Comparison of ENCODE assay signal across 23 mouse cellular contexts in the genomic region with DNA sequence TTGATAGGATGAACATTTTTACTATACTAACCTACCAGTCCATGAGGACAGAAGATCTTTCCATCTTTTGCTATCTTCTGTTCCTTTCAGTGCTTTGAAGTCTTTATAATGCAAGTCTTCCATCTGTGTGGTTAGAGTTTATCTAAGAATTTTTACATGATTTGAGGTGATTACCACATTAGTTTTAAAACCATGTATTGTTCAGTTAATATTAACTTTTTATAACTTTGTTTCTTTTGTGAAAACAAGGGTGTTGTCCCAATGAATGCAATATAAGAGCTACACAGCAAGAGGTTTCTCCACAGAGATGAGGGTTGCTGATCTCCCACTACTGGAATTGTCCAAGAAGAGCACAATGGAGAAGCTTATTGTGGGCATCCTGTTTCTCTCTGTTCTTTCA. TPM values are rescaled to one million over a fixed set of nuclear protein-coding genes. Genes with fewer than 3 reads are reported as not detected.
DNase-seq lines count a peak whose midpoint lies in the region; ATAC-seq and TF ChIP-seq lines count a peak whose summit lies in the region.
"Had no signal": no experiment of that assay in that cellular context is flagged by ENCODE, and none has a peak within 500 bp of the region (broad histone marks: within the 10 kb centered on the region; RNA-seq: fewer than 3 reads in every experiment).

A gene (plus strand): TSS at position 301 of the 400 bp plus-strand sequence.

- no peak within 1 kb of the TSS for H3K4me2 ChIP-seq in intestine, embryonic 16.5 days (ENCODE audit: low read depth, low read length)
- no peak within 1 kb of the TSS for H3K4me2 ChIP-seq in intestine, embryonic 15.5 days (replicated peaks)
- no peak within 1 kb of the TSS for H3K4me2 ChIP-seq in intestine, postnatal 0 days (replicated peaks; ENCODE audit: low read depth)
- no peak within 1 kb of the TSS for H3K4me2 ChIP-seq in neural tube, embryonic 15.5 days

- no peak for ATAC-seq in intestine, embryonic 16.5 days
- ATAC-seq in intestine, embryonic 15.5 days = no peak
- ATAC-seq in intestine, postnatal 0 days = no peak
- ATAC-seq in neural tube, embryonic 15.5 days (ENCODE audit: low FRiP score) = no peak
- ATAC-seq: activated CD4-positive, CD25-positive, alpha-beta regulatory T cell, adult 4 months; CD4-positive, CD25-positive, alpha-beta regulatory T cell, adult 4 months; Patski had no signal

- H3K4me1 ChIP-seq in intestine, embryonic 16.5 days (ENCODE audit: control insufficient read depth, insufficient read depth, low read length) = no peaks in the 10 kb centered on the region
- H3K4me1 ChIP-seq in intestine, embryonic 15.5 days (replicated peaks) = no peaks in the 10 kb centered on the region
- H3K4me1 ChIP-seq in intestine, postnatal 0 days (replicated peaks; ENCODE audit: control insufficient read depth, insufficient read depth, low read length) = no peaks in the 10 kb centered on the region
- H3K4me1 ChIP-seq in neural tube, embryonic 15.5 days = no peaks in the 10 kb centered on the region

- TF ChIP-seq CTCF in intestine, postnatal 0 days (IDR thresholded peaks at IDR 0.05; ENCODE audit: low read depth) = no peak

- no peaks in the 10 kb centered on the region for H3K27me3 ChIP-seq in intestine, embryonic 16.5 days (replicated peaks; ENCODE audit: control insufficient read depth, insufficient read depth, low read length)
- H3K27me3 ChIP-seq in intestine, embryonic 15.5 days (replicated peaks) = no peaks in the 10 kb centered on the region
- H3K27me3 ChIP-seq in intestine, postnatal 0 days (replicated peaks; ENCODE audit: control insufficient read depth, insufficient read depth, low read length) = no peaks in the 10 kb centered on the region
- H3K27me3 ChIP-seq in neural tube, embryonic 15.5 days (replicated peaks) = no peaks in the 10 kb centered on the region
- H3K27me3 ChIP-seq: CH12.LX, Patski had no signal

- no peaks in the 10 kb centered on the region for H3K36me3 ChIP-seq in intestine, embryonic 16.5 days (ENCODE audit: control insufficient read depth, insufficient read depth, low read length)
- H3K36me3 ChIP-seq in intestine, embryonic 15.5 days = no peaks in the 10 kb centered on the region
- no peaks in the 10 kb centered on the region for H3K36me3 ChIP-seq in intestine, postnatal 0 days (ENCODE audit: control insufficient read depth, insufficient read depth)
- no peaks in the 10 kb centered on the region for H3K36me3 ChIP-seq in neural tube, embryonic 15.5 days
- H3K36me3 ChIP-seq: G1E had no signal

- H3K27ac ChIP-seq in intestine, embryonic 16.5 days (ENCODE audit: low read length) = no peak within 1 kb of the TSS
- H3K27ac ChIP-seq in intestine, embryonic 15.5 days = no peak within 1 kb of the TSS
- no peak within 1 kb of the TSS for H3K27ac ChIP-seq in intestine, postnatal 0 days (ENCODE audit: low read depth, low read length)
- no peak within 1 kb of the TSS for H3K27ac ChIP-seq in neural tube, embryonic 15.5 days (replicated peaks)

- no peaks in the 10 kb centered on the region for H3K9me3 ChIP-seq in intestine, embryonic 16.5 days (ENCODE audit: control insufficient read depth, low read length)
- H3K9me3 ChIP-seq in intestine, embryonic 15.5 days = no peaks in the 10 kb centered on the region
- no peaks in the 10 kb centered on the region for H3K9me3 ChIP-seq in intestine, postnatal 0 days (ENCODE audit: control insufficient read depth)
- H3K9me3 ChIP-seq in neural tube, embryonic 15.5 days (replicated peaks) = no peaks in the 10 kb centered on the region
- H3K9me3 ChIP-seq: G1E had no signal

- no peak within 1 kb of the TSS for H3K9ac ChIP-seq in intestine, embryonic 16.5 days (ENCODE audit: low read depth, low read length)
- no peak within 1 kb of the TSS for H3K9ac ChIP-seq in intestine, embryonic 15.5 days
- H3K9ac ChIP-seq in intestine, postnatal 0 days (ENCODE audit: low read depth, low read length) = no peak within 1 kb of the TSS
- no peak within 1 kb of the TSS for H3K9ac ChIP-seq in neural tube, embryonic 15.5 days (replicated peaks)

- H3K4me3 ChIP-seq in intestine, embryonic 16.5 days (ENCODE audit: low read length) = no peak within 1 kb of the TSS
- no peak within 1 kb of the TSS for H3K4me3 ChIP-seq in intestine, embryonic 15.5 days (replicated peaks)
- no peak within 1 kb of the TSS for H3K4me3 ChIP-seq in intestine, postnatal 0 days (ENCODE audit: low read depth, low read length)
- no peak within 1 kb of the TSS for H3K4me3 ChIP-seq in neural tube, embryonic 15.5 days (replicated peaks)

- no peak for DNase-seq in large intestine, adult 2 months (ENCODE audit: low read depth, low spot score)
- DNase-seq in cerebellum, postnatal 4 days (ENCODE audit: low spot score in 2 of 2) = no peak
- DNase-seq: adrenal gland, adult 2 months; adrenal gland, adult 8-10 months; adrenal gland, postnatal 10 days; adrenal gland, postnatal 14 days; adrenal gland, postnatal 25 days; adrenal gland, postnatal 36 days; B cell, adult 2 months; cerebellum, adult 11 months; cerebellum, adult 11-12 months; cerebellum, adult 18-20 months had no signal

RNA-seq across cellular contexts. Expression of the gene that starts here (rescaled TPM):
- polyA plus RNA-seq in intestine, embryonic 16.5 days (2015; fragmentation: Nextera tagmentation; extraction: Ambion mirVana) = 17.3 and 26.7 TPM in 2 replicates
- polyA plus RNA-seq in intestine, embryonic 15.5 days (2015; fragmentation: Nextera tagmentation; extraction: Ambion mirVana) = 3.4 and 7.3 TPM in 2 replicates
- polyA plus RNA-seq in intestine, postnatal 0 days (2015; fragmentation: Nextera tagmentation; extraction: Ambion mirVana) = 71.5 and 126 TPM in 2 replicates
- 12.2 and 16.5 TPM in 2 replicates for polyA plus RNA-seq in large intestine, adult 2 months (2012; rRNA removed)
- 0.23 TPM in 1 of 2 replicates, not detected in the other for polyA plus RNA-seq in neural tube, embryonic 15.5 days (2015; fragmentation: Nextera tagmentation; extraction: Ambion mirVana)
- polyA plus RNA-seq: activated CD4-positive, CD25-positive, alpha-beta regulatory T cell, adult 4 months; adrenal gland, adult 2 months; brain, embryonic 14.5 days; C2C12; CD4-positive, CD25-positive, alpha-beta regulatory T cell, adult 4 months; G1E; Patski had no signal
